Mouse (Mus musculus): Measurements from ENCODE around the gene Sox5. TPM values are rescaled to one million over a fixed set of nuclear protein-coding genes. Genes with fewer than 3 reads are reported as not detected.

Gene Sox5
- total and polyA plus RNA-seq, 2 experiments from 2014 or later = 26.2 to 32.9 TPM

GRCm38 (mm10) chr6:143923146-143923545, 858.6 kb downstream of the Sox5 start:
- WGBS = 83% methylated on average over 6 of the region's 6 CpGs
- H3K4me3 ChIP-seq (ENCODE audit: low read length) = no peak overlapping the region

GRCm38 (mm10) chr6:143918405-143918947, 863.3 kb downstream of the Sox5 start:
- DNase-seq (ENCODE audit: low spot score) (peak; percentile 52), ATAC-seq (0 out of 2 replicates have a peak, but pooled peaks have one; percentile 59)
- Histone ChIP-seq H3K4me1 (ENCODE audit: insufficient read depth, low read length) (no peaks in the 10 kb centered on the region), H3K4me2 (ENCODE audit: low read depth, low read length) (no peak overlapping the region), H3K9me3 (ENCODE audit: low read length) (no peaks in the 10 kb centered on the region), H3K27me3 (ENCODE audit: insufficient read depth, low read length) (no peaks in the 10 kb centered on the region), H3K4me3 (ENCODE audit: low read length) (no peak overlapping the region), H3K36me3 (ENCODE audit: insufficient read depth, low read length) (no peaks in the 10 kb centered on the region), H3K27ac (no peak overlapping the region), H3K9ac (replicated peaks; ENCODE audit: low read length) (no peak overlapping the region)
- TF ChIP-seq CTCF (IDR thresholded peaks at IDR 0.05; ENCODE audit: low read depth) = no peak
- 57% methylated on average over 16 of the region's 16 CpGs for WGBS

More at GRCm38 (mm10) chr6:143923146-143923545, 858.6 kb downstream of the Sox5 start:
- H3K9me3 ChIP-seq (ENCODE audit: low read length) = no peaks in the 10 kb centered on the region
- no peak for TF ChIP-seq CTCF (IDR thresholded peaks at IDR 0.05; ENCODE audit: low read depth)
- H3K9ac ChIP-seq (replicated peaks; ENCODE audit: low read length) = no peak overlapping the region
- DNase-seq (ENCODE audit: low spot score) (no peak), ATAC-seq (no peak)
- H3K36me3 ChIP-seq (ENCODE audit: insufficient read depth, low read length) = no peaks in the 10 kb centered on the region
- no peaks in the 10 kb centered on the region for H3K4me1 ChIP-seq (ENCODE audit: insufficient read depth, low read length)
- no peak overlapping the region for H3K27ac ChIP-seq
- H3K27me3 ChIP-seq (ENCODE audit: insufficient read depth, low read length) = no peaks in the 10 kb centered on the region
- no peak overlapping the region for H3K4me2 ChIP-seq (ENCODE audit: low read depth, low read length)

GRCm38 (mm10) chr6:143916152-143916735, 865.5 kb downstream of the Sox5 start:
- TF ChIP-seq CTCF (IDR thresholded peaks at IDR 0.05; ENCODE audit: low read depth) = no peak
- Histone ChIP-seq H3K36me3 (ENCODE audit: insufficient read depth, low read length) (no peaks in the 10 kb centered on the region), H3K4me2 (ENCODE audit: low read depth, low read length) (no peak overlapping the region), H3K4me3 (ENCODE audit: low read length) (no peak overlapping the region), H3K4me1 (ENCODE audit: insufficient read depth, low read length) (no peaks in the 10 kb centered on the region), H3K9me3 (ENCODE audit: low read length) (no peaks in the 10 kb centered on the region), H3K9ac (replicated peaks; ENCODE audit: low read length) (no peak overlapping the region), H3K27me3 (ENCODE audit: insufficient read depth, low read length) (no peaks in the 10 kb centered on the region), H3K27ac (no peak overlapping the region)
- WGBS = 74% methylated on average over 10 of the region's 10 CpGs
- no peak for ATAC-seq
- DNase-seq (ENCODE audit: low spot score) = no peak

GRCm38 (mm10) chr6:143915686-143916085, 866.1 kb downstream of the Sox5 start:
- TF ChIP-seq CTCF (IDR thresholded peaks at IDR 0.05; ENCODE audit: low read depth) = no peak
- no peak overlapping the region for H3K4me3 ChIP-seq (ENCODE audit: low read length)
- peak; percentile 12; the same call in 1 of the 2 replicates for ATAC-seq
- DNase-seq (ENCODE audit: low spot score) = no peak
- H3K36me3 ChIP-seq (ENCODE audit: insufficient read depth, low read length) = no peaks in the 10 kb centered on the region
- H3K4me2 ChIP-seq (ENCODE audit: low read depth, low read length) = no peak overlapping the region
- H3K27ac ChIP-seq = no peak overlapping the region
- H3K4me1 ChIP-seq (ENCODE audit: insufficient read depth, low read length) = no peaks in the 10 kb centered on the region
- 94% methylated on average over 3 of the region's 3 CpGs for WGBS
- H3K27me3 ChIP-seq (ENCODE audit: insufficient read depth, low read length) = no peaks in the 10 kb centered on the region
- H3K9ac ChIP-seq (replicated peaks; ENCODE audit: low read length) = no peak overlapping the region
- H3K9me3 ChIP-seq (ENCODE audit: low read length) = no peaks in the 10 kb centered on the region

GRCm38 (mm10) chr6:143912316-143912715, 869.5 kb downstream of the Sox5 start:
- TF ChIP-seq CTCF (IDR thresholded peaks at IDR 0.05; ENCODE audit: low read depth) = no peak
- no peak overlapping the region for H3K27ac ChIP-seq
- 89% methylated on average over 3 of the region's 3 CpGs for WGBS
- H3K9ac ChIP-seq (replicated peaks; ENCODE audit: low read length) = no peak overlapping the region
- H3K4me2 ChIP-seq (ENCODE audit: low read depth, low read length) = no peak overlapping the region
- no peaks in the 10 kb centered on the region for H3K27me3 ChIP-seq (ENCODE audit: insufficient read depth, low read length)
- H3K4me3 ChIP-seq (ENCODE audit: low read length) = no peak overlapping the region
- H3K9me3 ChIP-seq (ENCODE audit: low read length) = no peaks in the 10 kb centered on the region
- H3K36me3 ChIP-seq (ENCODE audit: insufficient read depth, low read length) = no peaks in the 10 kb centered on the region
- DNase-seq (ENCODE audit: low spot score) (no peak), ATAC-seq (no peak)
- no peaks in the 10 kb centered on the region for H3K4me1 ChIP-seq (ENCODE audit: insufficient read depth, low read length)

GRCm38 (mm10) chr6:143904693-143905031, 877.1 kb downstream of the Sox5 start:
- H3K9ac ChIP-seq (replicated peaks; ENCODE audit: low read length) = no peak overlapping the region
- TF ChIP-seq CTCF (IDR thresholded peaks at IDR 0.05; ENCODE audit: low read depth) = no peak
- no peaks in the 10 kb centered on the region for H3K4me1 ChIP-seq (ENCODE audit: insufficient read depth, low read length)
- no peak for DNase-seq (ENCODE audit: low spot score)
- H3K4me3 ChIP-seq (ENCODE audit: low read length) = no peak overlapping the region
- no peak overlapping the region for H3K27ac ChIP-seq
- H3K4me2 ChIP-seq (ENCODE audit: low read depth, low read length) = no peak overlapping the region
- H3K9me3 ChIP-seq (ENCODE audit: low read length) = no peaks in the 10 kb centered on the region
- ATAC-seq = no peak
- H3K36me3 ChIP-seq (ENCODE audit: insufficient read depth, low read length) = no peaks in the 10 kb centered on the region
- H3K27me3 ChIP-seq (ENCODE audit: insufficient read depth, low read length) = no peaks in the 10 kb centered on the region

GRCm38 (mm10) chr6:143903981-143904692, 877.6 kb downstream of the Sox5 start:
- DNase-seq (ENCODE audit: low spot score) (peak; percentile 50), ATAC-seq (peak; percentile 53; the same call in 1 of the 2 replicates)

More at GRCm38 (mm10) chr6:143903981-143904692, 877.6 kb downstream of the Sox5 start:
- H3K36me3 ChIP-seq (ENCODE audit: insufficient read depth, low read length) = no peaks in the 10 kb centered on the region
- H3K9ac ChIP-seq (replicated peaks; ENCODE audit: low read length) = no peak overlapping the region
- H3K4me3 ChIP-seq (ENCODE audit: low read length) = no peak overlapping the region
- TF ChIP-seq CTCF (IDR thresholded peaks at IDR 0.05; ENCODE audit: low read depth) = no peak
- H3K4me2 ChIP-seq (ENCODE audit: low read depth, low read length) = no peak overlapping the region
- WGBS = 22% methylated on average over 10 of the region's 10 CpGs
- no peaks in the 10 kb centered on the region for H3K4me1 ChIP-seq (ENCODE audit: insufficient read depth, low read length)
- no peak overlapping the region for H3K27ac ChIP-seq
- H3K27me3 ChIP-seq (ENCODE audit: insufficient read depth, low read length) = no peaks in the 10 kb centered on the region
- H3K9me3 ChIP-seq (ENCODE audit: low read length) = no peaks in the 10 kb centered on the region
